Mouse (Mus musculus) olfactory bulb, adult 2 months (tissue): ENCODE results near the gene Ranbp3l. TPM values are rescaled to one million over a fixed set of nuclear protein-coding genes. Genes with fewer than 3 reads are reported as not detected.

ENCODE experiments used
- H3K27ac ChIP-seq: fragments of 200-500 bp; 2 replicates; pipeline ENCODE4 v1.5.1; 2012; ENCODE audit warnings: low read depth, low read length; ENCODE audit not compliant: insufficient read depth
- H3K4me1 ChIP-seq: fragments of 200-500 bp; 2 replicates; pipeline ENCODE4 v1.6.1; 2012; ENCODE audit warnings: low read length; ENCODE audit not compliant: control insufficient read depth, insufficient read depth
- H3K4me3 ChIP-seq: fragments of 200-500 bp; 2 replicates; pipeline ENCODE4 v1.5.1; 2012; ENCODE audit warnings: mild to moderate bottlenecking, low read depth, low read length, moderate library complexity; ENCODE audit not compliant: insufficient read depth
- CTCF ChIP-seq: fragments of 200-500 bp; IDR thresholded peaks from 2 replicates; pipeline ENCODE4 v1.5.1; 2012; ENCODE audit warnings: low read depth, mild to moderate bottlenecking, low read length, moderate library complexity; ENCODE audit not compliant: insufficient read depth
- POLR2A ChIP-seq: fragments of 200-500 bp; IDR thresholded peaks from 2 replicates; pipeline ENCODE4 v1.6.1; 2012; ENCODE audit warnings: mild to moderate bottlenecking, low read depth, low read length, moderate library complexity; ENCODE audit not compliant: insufficient read depth
- WGBS: fragments of 180-500 bp; shearing (Covaris S2); methylation state at CpG from one replicate; pipeline ENCODE4 v1.1.7; 2018; 5-methylcytosine and 5-hydroxymethylcytosine counted together
- polyA plus RNA-seq: library from polyadenylated mRNA; stranded (reverse); fragments of >200 nt; gene quantifications from 2 replicates; pipeline ENCODE4 v1.2.4, GENCODE M21; 2012; ENCODE audit warnings: low replicate concordance; ENCODE audit not compliant: missing spikeins, insufficient read depth, insufficient read length

The Ranbp3l gene
- 361 TPM in 1 of 2 replicates, not detected in the other for polyA plus RNA-seq

GRCm38 (mm10) chr15:8967573-8968228, at the start of gene Ranbp3l:
Gene Ranbp3l, plus strand, starts transcription at chr15:8967949.
- H3K4me3 ChIP-seq: peak within 1 kb of the TSS; percentile 33
- peaks cover 6% of the 10 kb centered on the region; the same call in 1 of the 2 replicates for H3K4me1 ChIP-seq
- 0 out of 2 replicates have a peak within 1 kb of the TSS, but pooled peaks have one; percentile 15 for H3K27ac ChIP-seq
- WGBS: 6% methylated on average over 18 of the region's 18 CpGs
- TF ChIP-seq POLR2A: no peak
- no peak for TF ChIP-seq CTCF

GRCm38 (mm10) chr15:8930061-8930460, 37.7 kb upstream of the Ranbp3l start:
- WGBS: 64% methylated on average over 1 of the region's 1 CpGs
- no peak overlapping the region for H3K4me3 ChIP-seq
- no peak for TF ChIP-seq CTCF
- TF ChIP-seq POLR2A: no peak
- H3K27ac ChIP-seq: no peak overlapping the region
- H3K4me1 ChIP-seq: no peaks in the 10 kb centered on the region

GRCm38 (mm10) chr15:8936911-8937310, 30.8 kb upstream of the Ranbp3l start:
- Histone ChIP-seq H3K4me1 (no peaks in the 10 kb centered on the region), H3K4me3 (no peak overlapping the region), H3K27ac (no peak overlapping the region)
- TF ChIP-seq CTCF (no peak), POLR2A (no peak)
- 88% methylated on average over 3 of the region's 3 CpGs for WGBS

- Histone ChIP-seq H3K27ac (no peak overlapping the region), H3K4me1 (no peaks in the 10 kb centered on the region), H3K4me3 (no peak overlapping the region)
- 90% methylated on average over 5 of the region's 5 CpGs for WGBS
- TF ChIP-seq CTCF (no peak), POLR2A (no peak)
Measured at GRCm38 (mm10) chr15:8940861-8941260, 26.9 kb upstream of the Ranbp3l start.

GRCm38 (mm10) chr15:8950856-8951255, 16.9 kb upstream of the Ranbp3l start:
- WGBS: 69% methylated on average over 4 of the region's 4 CpGs
- TF ChIP-seq CTCF (no peak), POLR2A (no peak)
- H3K27ac ChIP-seq: no peak overlapping the region
- H3K4me1 ChIP-seq: no peaks in the 10 kb centered on the region
- H3K4me3 ChIP-seq: no peak overlapping the region

DNA sequence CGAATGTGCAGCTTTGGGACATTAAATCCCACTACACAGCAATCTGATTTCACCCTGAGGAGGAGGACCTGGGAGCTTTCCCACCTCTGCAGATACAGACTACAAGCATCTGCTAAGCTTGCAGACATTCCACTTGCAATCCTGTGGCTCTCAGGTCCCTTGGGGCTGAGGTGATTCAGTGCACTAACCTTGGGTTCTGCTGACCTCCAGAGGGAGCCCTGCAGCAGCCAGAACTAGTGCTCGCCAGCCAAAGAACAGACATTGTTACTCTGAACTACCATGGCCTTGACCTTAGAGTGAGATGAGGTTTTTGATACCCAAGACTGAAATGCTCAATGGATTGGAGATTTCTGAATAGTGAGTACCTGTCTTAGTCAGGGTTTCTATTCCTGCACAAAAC, 4.4 kb upstream of the Ranbp3l start:
- WGBS: 64% methylated on average over 2 of the region's 2 CpGs
- Histone ChIP-seq H3K27ac (no peak overlapping the region), H3K4me3 (no peak overlapping the region), H3K4me1 (peaks cover 5% of the 10 kb centered on the region; the same call in 1 of the 2 replicates)
- TF ChIP-seq POLR2A (no peak), CTCF (no peak)

DNA sequence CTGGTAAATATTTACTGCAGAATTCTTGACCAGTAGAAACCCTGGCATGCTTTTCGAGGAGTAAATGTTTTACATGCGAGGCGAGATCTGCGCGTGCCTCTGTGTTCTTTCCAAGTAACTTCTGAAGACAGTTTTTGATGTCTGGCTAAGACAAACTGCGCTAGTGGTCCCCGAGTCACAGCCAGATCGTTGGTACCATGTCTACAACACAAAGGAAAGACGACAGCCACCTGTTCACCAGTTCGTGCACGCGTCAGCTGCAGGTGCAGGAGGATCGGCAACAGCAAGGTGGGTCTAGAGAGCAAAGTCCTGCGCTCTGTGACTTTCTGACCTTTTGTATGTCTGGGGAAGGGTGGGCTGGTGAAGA, 463 bp downstream of the Ranbp3l start:
- 0 out of 2 replicates have a peak overlapping the region, but pooled peaks have one; percentile 7 for H3K4me3 ChIP-seq
- TF ChIP-seq CTCF: no peak
- TF ChIP-seq POLR2A: no peak
- H3K4me1 ChIP-seq: peaks cover 6% of the 10 kb centered on the region; the same call in 1 of the 2 replicates
- no peak overlapping the region for H3K27ac ChIP-seq
- 47% methylated on average over 14 of the region's 14 CpGs for WGBS

DNA sequence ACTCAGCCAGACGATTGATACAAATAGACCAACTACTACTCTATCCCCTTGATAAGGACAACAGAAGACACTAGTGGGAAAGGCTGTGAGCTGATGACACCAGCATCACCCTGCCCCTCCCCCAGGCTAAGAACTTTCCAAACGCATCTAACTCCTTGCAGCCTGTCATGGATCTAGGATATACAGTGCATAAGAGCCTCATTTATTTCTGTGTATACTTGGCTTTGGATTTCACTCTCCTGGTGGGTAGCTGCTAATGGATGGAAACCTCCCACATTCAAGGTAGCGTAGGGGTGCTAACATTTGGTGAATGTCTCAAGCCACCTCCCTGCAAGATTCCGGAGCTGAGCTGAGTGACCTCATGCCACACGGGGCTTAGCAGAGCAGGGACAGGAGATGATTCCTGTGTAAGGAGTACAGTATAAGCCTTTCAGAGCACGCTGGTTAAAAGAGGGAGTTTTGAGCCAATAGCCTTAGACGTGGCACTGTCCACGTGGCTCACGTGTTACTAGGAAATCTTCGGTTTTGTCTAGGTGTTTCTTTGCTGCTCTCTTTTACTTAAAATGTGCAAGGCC, 1.4 kb downstream of the Ranbp3l start:
- Histone ChIP-seq H3K4me3 (no peak overlapping the region), H3K4me1 (peaks cover 6% of the 10 kb centered on the region; the same call in 1 of the 2 replicates), H3K27ac (no peak overlapping the region)
- TF ChIP-seq CTCF: no peak
- TF ChIP-seq POLR2A: no peak
- 87% methylated on average over 10 of the region's 10 CpGs for WGBS

- Histone ChIP-seq H3K4me3 (no peak overlapping the region), H3K4me1 (no peaks in the 10 kb centered on the region), H3K27ac (no peak overlapping the region)
- WGBS: 89% methylated on average over 6 of the region's 6 CpGs
- no peak for TF ChIP-seq POLR2A
- TF ChIP-seq CTCF: no peak
Measured at GRCm38 (mm10) chr15:8991211-8991610, 23.5 kb downstream of the Ranbp3l start.
